Mouse (Mus musculus) liver, adult 2 months (tissue): ENCODE data around the gene Psmb5.
"Not testable (repeated sequence)": the region's sequence is repeated elsewhere in the genome, so short reads cannot be mapped to it uniquely, and the experiment has no call there.

Source experiments
- CTCF ChIP-seq: fragments of 200-500 bp; IDR thresholded peaks from 2 replicates; pipeline ENCODE4 v1.5.1; 2011; ENCODE audit warnings: low read depth, low read length, control low read depth
- POLR2A ChIP-seq: fragments of 200-500 bp; IDR thresholded peaks from 2 replicates; pipeline ENCODE4 v1.6.1; 2011; ENCODE audit warnings: low read length, control low read depth; ENCODE audit not compliant: insufficient read depth; ENCODE audit errors: extremely low read depth

DNA sequence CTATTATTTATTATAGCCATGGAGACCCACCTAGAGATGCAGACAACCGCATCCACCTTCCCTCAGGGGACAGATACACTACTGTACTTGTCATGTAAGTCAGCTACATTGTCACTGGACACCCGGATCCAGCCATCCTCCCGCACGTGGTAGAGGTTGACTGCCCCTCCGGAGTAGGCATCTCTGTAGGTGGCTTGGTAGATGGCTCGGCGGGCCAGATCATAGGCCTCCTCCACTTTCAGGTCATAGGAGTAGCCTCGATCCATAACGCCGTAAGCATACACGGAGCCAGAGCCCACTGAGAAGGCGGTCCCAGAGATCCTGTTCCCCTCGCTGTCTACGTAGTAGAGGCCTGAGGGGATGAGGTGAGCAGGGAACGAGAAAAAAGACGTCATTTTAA, 3.7 kb downstream of the Psmb5 start:
- TF ChIP-seq POLR2A, CTCF: not testable (repeated sequence)
